Mouse (Mus musculus) T-helper 2 cell (primary cell): ENCODE data around the gene Atxn1.

ENCODE experiments used
- in situ Hi-C: fragments of 300-600 bp; cut with MboI, MseI; formaldehyde crosslinking; loops from one replicate; pipeline ENCODE4 v1.15.1; 2025; ENCODE audit warnings: high pct_unique_total_duplicates

Gene Atxn1

GRCm38 (mm10) chr13:45931891-45932290 is 32.9 kb downstream of the Atxn1 start:
- in situ Hi-C loops, result no loop called here

GRCm38 (mm10) chr13:45931215-45931614 is 33.6 kb downstream of the Atxn1 start:
- in situ Hi-C loops, result no loop called here

GRCm38 (mm10) chr13:45929744-45930143 is 35.1 kb downstream of the Atxn1 start:
- in situ Hi-C loops, result loop anchor here (5.0 to 10.0 kb wide), 2 partner anchors 55 to 92 kb away; no protein-coding TSS in a partner anchor

- in situ Hi-C loops, result loop anchor here (5.0 to 10.0 kb wide), 2 partner anchors 50 to 88 kb away; no protein-coding TSS in a partner anchor
These were observed 39.5 kb downstream of the Atxn1 start for GRCm38 (mm10) chr13:45925294-45925693.

- in situ Hi-C loops, result loop anchor here (10.0 kb wide), 1 partner anchor 50 kb away; no protein-coding TSS in a partner anchor
These were observed 40.3 kb downstream of the Atxn1 start for GRCm38 (mm10) chr13:45924555-45924954.

GRCm38 (mm10) chr13:45923086-45923485 is 41.7 kb downstream of the Atxn1 start:
- in situ Hi-C loops, result loop anchor here (10.0 kb wide), 1 partner anchor 48 kb away; no protein-coding TSS in a partner anchor

GRCm38 (mm10) chr13:45922467-45922866 is 42.3 kb downstream of the Atxn1 start:
- in situ Hi-C loops, result loop anchor here (10.0 kb wide), 1 partner anchor 48 kb away; no protein-coding TSS in a partner anchor

GRCm38 (mm10) chr13:45918956-45919711 is 45.7 kb downstream of the Atxn1 start:
- in situ Hi-C loops, result no loop called here

- in situ Hi-C loops, result no loop called here
These were observed 46.8 kb downstream of the Atxn1 start for GRCm38 (mm10) chr13:45918006-45918380.

- in situ Hi-C loops, result no loop called here
These were observed 47.5 kb downstream of the Atxn1 start for GRCm38 (mm10) chr13:45917058-45918005.

GRCm38 (mm10) chr13:45915921-45916320 is 48.9 kb downstream of the Atxn1 start:
- in situ Hi-C loops, result no loop called here

- in situ Hi-C loops, result no loop called here
These were observed 49.8 kb downstream of the Atxn1 start for GRCm38 (mm10) chr13:45915026-45915425.

GRCm38 (mm10) chr13:45914117-45914516 is 50.7 kb downstream of the Atxn1 start:
- in situ Hi-C loops, result no loop called here

GRCm38 (mm10) chr13:45911848-45912247 is 53.0 kb downstream of the Atxn1 start:
- in situ Hi-C loops, result no loop called here

- in situ Hi-C loops, result no loop called here
These were observed 53.7 kb downstream of the Atxn1 start for GRCm38 (mm10) chr13:45911069-45911468.

- in situ Hi-C loops, result no loop called here
These were observed 54.5 kb downstream of the Atxn1 start for GRCm38 (mm10) chr13:45910348-45910747.

GRCm38 (mm10) chr13:45907181-45907691 is 57.6 kb downstream of the Atxn1 start:
- in situ Hi-C loops, result no loop called here

- in situ Hi-C loops, result no loop called here
These were observed 58.2 kb downstream of the Atxn1 start for GRCm38 (mm10) chr13:45906438-45907166.

GRCm38 (mm10) chr13:45904955-45905354 is 59.9 kb downstream of the Atxn1 start:
- in situ Hi-C loops, result no loop called here

- in situ Hi-C loops, result no loop called here
These were observed 60.4 kb downstream of the Atxn1 start for GRCm38 (mm10) chr13:45904456-45904855.
